Mouse (Mus musculus) midbrain, embryonic 15.5 days (tissue): ENCODE results near the gene Ms4a15. TPM values are rescaled to one million over a fixed set of nuclear protein-coding genes. Genes with fewer than 3 reads are reported as not detected.
A peak's percentile ranks its signal among the peaks of the same experiment; 100 is the strongest.

Experiments
- ATAC-seq: fragments of 200-750 bp; cut with Nextera tagmentation; replicated peaks from 2 replicates; pipeline ENCODE4 v1.8.0; 2017; ENCODE audit warnings: moderate TSS enrichment
- H3K27ac ChIP-seq: fragments of 300-500 bp; sonication (generic); 2 replicates; pipeline ENCODE4 v1.5.1; 2015; ENCODE audit warnings: mild to moderate bottlenecking, inconsistent platforms
- H3K27me3 ChIP-seq: fragments of 300-500 bp; sonication (generic); replicated peaks from 2 replicates; pipeline ENCODE4 v1.6.1; 2015; ENCODE audit warnings: inconsistent platforms
- H3K36me3 ChIP-seq: fragments of 300-500 bp; sonication (generic); replicated peaks from 2 replicates; pipeline ENCODE4 v1.6.1; 2015; ENCODE audit warnings: inconsistent platforms
- H3K4me1 ChIP-seq: fragments of 300-500 bp; sonication (generic); 2 replicates; pipeline ENCODE4 v1.6.1; 2015; ENCODE audit warnings: inconsistent platforms
- H3K4me2 ChIP-seq: fragments of 300-500 bp; sonication (generic); 2 replicates; pipeline ENCODE4 v1.6.1; 2015; ENCODE audit warnings: inconsistent platforms, mild to moderate bottlenecking, moderate library complexity
- H3K4me3 ChIP-seq: fragments of 300-500 bp; sonication (generic); 2 replicates; pipeline ENCODE4 v1.5.1; 2015; ENCODE audit warnings: mild to moderate bottlenecking, inconsistent platforms
- H3K9ac ChIP-seq: fragments of 300-500 bp; sonication (generic); 2 replicates; pipeline ENCODE4 v1.6.1; 2015; ENCODE audit warnings: mild to moderate bottlenecking, inconsistent platforms
- H3K9me3 ChIP-seq: fragments of 300-500 bp; sonication (generic); 2 replicates; pipeline ENCODE4 v1.6.1; 2016; ENCODE audit warnings: inconsistent platforms
- WGBS: fragments of 180-500 bp; shearing (Covaris S2); methylation state at CpG from one replicate; pipeline ENCODE4 v1.1.7; 2015; ENCODE audit warnings: mixed read lengths; 5-methylcytosine and 5-hydroxymethylcytosine counted together
- polyA plus RNA-seq: library from polyadenylated mRNA; unstranded; fragments of >200 nt; fragmentation: Nextera tagmentation; extraction: Ambion mirVana; gene quantifications from 2 replicates; pipeline ENCODE4 v1.2.1, GENCODE M21; 2015

Gene Ms4a15
- polyA plus RNA-seq, 1 experiment from 2014 or later = not detected

GRCm38 (mm10) chr19:10980210-10980609 lies 12.8 kb downstream of the Ms4a15 start:
- no peaks in the 10 kb centered on the region for H3K27me3 ChIP-seq
- no peak overlapping the region for H3K9ac ChIP-seq
- no peak overlapping the region for H3K4me3 ChIP-seq
- H3K36me3 ChIP-seq = no peaks in the 10 kb centered on the region
- H3K9me3 ChIP-seq = no peaks in the 10 kb centered on the region
- 91% methylated on average over 5 of the region's 5 CpGs for WGBS
- 0 out of 2 replicates have a peak overlapping the region, but pooled peaks have one; percentile 17 for H3K4me2 ChIP-seq
- H3K27ac ChIP-seq = no peak overlapping the region
- peak; percentile 28; the same call in 1 of the 2 replicates for ATAC-seq
- H3K4me1 ChIP-seq = 0 out of 2 replicates have a peak, but pooled peaks cover 6% of the 10 kb centered on the region

GRCm38 (mm10) chr19:10979184-10980168 lies 13.6 kb downstream of the Ms4a15 start:
- WGBS = 12% methylated on average over 18 of the region's 18 CpGs
- no peak overlapping the region for H3K4me3 ChIP-seq
- no peaks in the 10 kb centered on the region for H3K9me3 ChIP-seq
- peak overlapping the region; percentile 17 for H3K4me2 ChIP-seq
- 0 out of 2 replicates have a peak, but pooled peaks cover 6% of the 10 kb centered on the region for H3K4me1 ChIP-seq
- ATAC-seq = peak; percentile 64
- H3K36me3 ChIP-seq = no peaks in the 10 kb centered on the region
- no peaks in the 10 kb centered on the region for H3K27me3 ChIP-seq
- no peak overlapping the region for H3K27ac ChIP-seq
- no peak overlapping the region for H3K9ac ChIP-seq

- Histone ChIP-seq H3K4me2 (no peak overlapping the region), H3K4me1 (0 out of 2 replicates have a peak, but pooled peaks cover 6% of the 10 kb centered on the region), H3K9me3 (no peaks in the 10 kb centered on the region), H3K9ac (no peak overlapping the region), H3K27me3 (no peaks in the 10 kb centered on the region), H3K4me3 (no peak overlapping the region), H3K27ac (no peak overlapping the region), H3K36me3 (no peaks in the 10 kb centered on the region)
- WGBS = 57% methylated on average over 4 of the region's 4 CpGs
- ATAC-seq = no peak
These were observed 16.7 kb downstream of the Ms4a15 start for GRCm38 (mm10) chr19:10976318-10976717.

GRCm38 (mm10) chr19:10975187-10975586 lies 17.9 kb downstream of the Ms4a15 start:
- 0 out of 2 replicates have a peak, but pooled peaks cover 6% of the 10 kb centered on the region for H3K4me1 ChIP-seq
- no peaks in the 10 kb centered on the region for H3K9me3 ChIP-seq
- H3K36me3 ChIP-seq = no peaks in the 10 kb centered on the region
- no peak overlapping the region for H3K27ac ChIP-seq
- no peak for ATAC-seq
- WGBS = 82% methylated on average over 2 of the region's 2 CpGs
- H3K4me3 ChIP-seq = no peak overlapping the region
- no peak overlapping the region for H3K9ac ChIP-seq
- H3K27me3 ChIP-seq = no peaks in the 10 kb centered on the region
- no peak overlapping the region for H3K4me2 ChIP-seq

GRCm38 (mm10) chr19:10974238-10974865 lies 18.7 kb downstream of the Ms4a15 start, which contains the start of gene Ms4a10:
Ms4a10 (minus strand) TSS chr19:10974670.
- no peak within 1 kb of the TSS for H3K9ac ChIP-seq
- H3K4me1 ChIP-seq = 0 out of 2 replicates have a peak, but pooled peaks cover 2% of the 10 kb centered on the region
- H3K4me3 ChIP-seq = no peak within 1 kb of the TSS
- no peaks in the 10 kb centered on the region for H3K9me3 ChIP-seq
- no peak within 1 kb of the TSS for H3K27ac ChIP-seq
- whole genome bisulfite sequencing = 66% methylated on average over 4 of the region's 4 CpGs
- H3K36me3 ChIP-seq = no peaks in the 10 kb centered on the region
- H3K27me3 ChIP-seq = no peaks in the 10 kb centered on the region
- no peak for ATAC-seq
- H3K4me2 ChIP-seq = no peak within 1 kb of the TSS

GRCm38 (mm10) chr19:10973187-10973586 lies 19.9 kb downstream of the Ms4a15 start:
- no peak overlapping the region for H3K27ac ChIP-seq
- H3K9me3 ChIP-seq = no peaks in the 10 kb centered on the region
- no peak overlapping the region for H3K9ac ChIP-seq
- no peaks in the 10 kb centered on the region for H3K4me1 ChIP-seq
- no peak overlapping the region for H3K4me2 ChIP-seq
- H3K36me3 ChIP-seq = no peaks in the 10 kb centered on the region
- no peak for ATAC-seq
- no peak overlapping the region for H3K4me3 ChIP-seq
- 63% methylated on average over 2 of the region's 2 CpGs for WGBS
- H3K27me3 ChIP-seq = no peaks in the 10 kb centered on the region

- no peaks in the 10 kb centered on the region for H3K4me1 ChIP-seq
- no peak overlapping the region for H3K4me2 ChIP-seq
- no peaks in the 10 kb centered on the region for H3K9me3 ChIP-seq
- H3K4me3 ChIP-seq = no peak overlapping the region
- no peak overlapping the region for H3K27ac ChIP-seq
- no peak for ATAC-seq
- no peaks in the 10 kb centered on the region for H3K27me3 ChIP-seq
- H3K36me3 ChIP-seq = no peaks in the 10 kb centered on the region
- no peak overlapping the region for H3K9ac ChIP-seq
- 16% methylated on average over 3 of the region's 3 CpGs for WGBS
These were observed 20.4 kb downstream of the Ms4a15 start for GRCm38 (mm10) chr19:10972660-10973059.

GRCm38 (mm10) chr19:10970457-10970856 lies 22.6 kb downstream of the Ms4a15 start:
- 74% methylated on average over 3 of the region's 3 CpGs for WGBS
- Histone ChIP-seq H3K4me1 (no peaks in the 10 kb centered on the region), H3K4me2 (no peak overlapping the region), H3K36me3 (no peaks in the 10 kb centered on the region), H3K9me3 (no peaks in the 10 kb centered on the region), H3K27me3 (no peaks in the 10 kb centered on the region), H3K9ac (no peak overlapping the region), H3K4me3 (no peak overlapping the region), H3K27ac (no peak overlapping the region)
- no peak for ATAC-seq

- Histone ChIP-seq H3K9ac (no peak overlapping the region), H3K36me3 (no peaks in the 10 kb centered on the region), H3K4me2 (no peak overlapping the region), H3K4me1 (no peaks in the 10 kb centered on the region), H3K4me3 (no peak overlapping the region), H3K27me3 (no peaks in the 10 kb centered on the region), H3K27ac (no peak overlapping the region), H3K9me3 (no peaks in the 10 kb centered on the region)
- no peak for ATAC-seq
- WGBS = 91% methylated on average over 7 of the region's 7 CpGs
These were observed 24.5 kb downstream of the Ms4a15 start for GRCm38 (mm10) chr19:10968578-10968977.

GRCm38 (mm10) chr19:10965721-10966120 lies 27.3 kb downstream of the Ms4a15 start:
- Histone ChIP-seq H3K4me2 (no peak overlapping the region), H3K9ac (no peak overlapping the region), H3K36me3 (no peaks in the 10 kb centered on the region), H3K4me3 (no peak overlapping the region), H3K4me1 (no peaks in the 10 kb centered on the region), H3K9me3 (no peaks in the 10 kb centered on the region), H3K27ac (no peak overlapping the region), H3K27me3 (no peaks in the 10 kb centered on the region)
- no peak for ATAC-seq
- WGBS = 89% methylated on average over 7 of the region's 7 CpGs

GRCm38 (mm10) chr19:10959978-10960346 lies 33.1 kb downstream of the Ms4a15 start:
- H3K9me3 ChIP-seq = no peaks in the 10 kb centered on the region
- H3K4me1 ChIP-seq = no peaks in the 10 kb centered on the region
- H3K36me3 ChIP-seq = no peaks in the 10 kb centered on the region
- no peak overlapping the region for H3K4me2 ChIP-seq
- ATAC-seq = peak; percentile 69
- WGBS = 35% methylated on average over 12 of the region's 12 CpGs
- no peaks in the 10 kb centered on the region for H3K27me3 ChIP-seq
- no peak overlapping the region for H3K4me3 ChIP-seq
- no peak overlapping the region for H3K9ac ChIP-seq
- H3K27ac ChIP-seq = no peak overlapping the region
